Mouse (Mus musculus) hindbrain, embryonic 10.5 days (tissue): ENCODE measurements around the gene Sp9. TPM values are rescaled to one million over a fixed set of nuclear protein-coding genes. Genes with fewer than 3 reads are reported as not detected.

ENCODE experiments used
- DNase-seq: peaks from one replicate; pipeline ENCODE4 v3.0.0-alpha.2; 2017; ENCODE audit warnings: low spot score
- H3K27ac ChIP-seq: fragments of 300-500 bp; sonication (generic); 2 replicates; pipeline ENCODE4 v1.5.1; 2016; ENCODE audit warnings: mild to moderate bottlenecking, moderate library complexity
- H3K27me3 ChIP-seq: fragments of 300-500 bp; sonication (generic); 2 replicates; pipeline ENCODE4 v1.6.1; 2016; ENCODE audit warnings: mild to moderate bottlenecking; ENCODE audit not compliant: poor library complexity, insufficient read depth, severe bottlenecking
- H3K36me3 ChIP-seq: fragments of 300-500 bp; sonication (generic); 2 replicates; pipeline ENCODE4 v1.6.1; 2016; ENCODE audit warnings: mild to moderate bottlenecking, moderate library complexity
- H3K4me1 ChIP-seq: fragments of 300-500 bp; sonication (generic); replicated peaks from 2 replicates; pipeline ENCODE4 v1.6.1; 2016; ENCODE audit warnings: mild to moderate bottlenecking
- H3K4me3 ChIP-seq: fragments of 300-500 bp; sonication (generic); 2 replicates; pipeline ENCODE4 v1.5.1; 2016; ENCODE audit warnings: mild to moderate bottlenecking, moderate library complexity
- H3K9me3 ChIP-seq: fragments of 300-500 bp; sonication (generic); 2 replicates; pipeline ENCODE4 v1.6.1; 2016; ENCODE audit warnings: mild to moderate bottlenecking, moderate library complexity
- WGBS: fragments of 180-500 bp; shearing (Covaris S2); methylation state at CpG from one replicate; pipeline ENCODE4 v1.1.7; 2016; 5-methylcytosine and 5-hydroxymethylcytosine counted together
- polyA plus RNA-seq: library from polyadenylated mRNA; unstranded; fragments of >200 nt; fragmentation: Nextera tagmentation; extraction: Ambion mirVana; gene quantifications from 2 replicates; pipeline ENCODE4 v1.2.1, GENCODE M21; 2016

The Sp9 gene
- 1.9 and 2.3 TPM in 2 replicates for polyA plus RNA-seq

DNA sequence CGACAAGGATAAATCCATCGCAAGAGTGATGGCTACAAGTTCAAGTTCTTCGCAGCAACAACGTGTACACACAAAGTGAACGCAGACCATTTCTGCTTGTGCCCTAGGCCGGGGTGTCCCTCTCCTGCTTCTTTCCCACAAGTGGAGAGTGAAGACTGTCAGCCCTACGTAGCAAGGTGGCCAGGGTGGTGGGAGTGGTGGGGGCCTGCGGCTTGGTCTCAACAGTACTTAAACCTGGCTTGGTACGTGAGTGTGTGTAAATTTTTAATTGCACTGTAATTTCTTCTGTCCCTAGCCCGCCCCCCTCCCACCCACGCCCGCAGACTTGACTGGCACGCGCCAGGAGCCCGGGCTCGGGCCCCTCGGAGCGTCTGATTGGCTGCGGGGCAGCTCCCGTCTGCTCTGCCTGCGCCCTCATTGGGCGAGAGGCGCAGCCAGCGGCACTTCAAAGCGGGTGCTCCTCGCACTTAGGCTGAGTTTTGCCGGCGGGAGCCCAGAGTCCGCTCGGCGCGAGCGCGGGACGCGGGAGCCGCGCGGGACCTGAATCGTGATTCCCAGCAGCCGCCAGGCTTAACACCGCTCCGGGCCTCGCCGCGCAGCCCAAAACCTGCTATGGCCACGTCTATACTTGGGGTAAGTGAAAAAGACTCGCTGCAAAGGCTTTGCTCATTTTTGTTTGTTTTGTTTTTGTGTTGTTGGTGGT lies at the start of gene Sp9:
Gene Sp9, plus strand, starts transcription at position 467 of the 703 bp plus-strand sequence.
- peaks cover 16% of the 10 kb centered on the region for H3K36me3 ChIP-seq
- peaks cover 66% of the 10 kb centered on the region for H3K4me1 ChIP-seq
- peak within 1 kb of the TSS; percentile 93 for H3K27ac ChIP-seq
- H3K9me3 ChIP-seq: no peaks in the 10 kb centered on the region
- peaks cover 93% of the 10 kb centered on the region for H3K27me3 ChIP-seq
- H3K4me3 ChIP-seq: peak within 1 kb of the TSS; percentile 70
- under 1% methylated on average over 48 of the region's 48 CpGs for WGBS
- peak; percentile 90 for DNase-seq

GRCm38 (mm10) chr2:73231081-73231480 lies 40.6 kb upstream of the Sp9 start:
- Histone ChIP-seq H3K4me3 (no peak overlapping the region), H3K9me3 (no peaks in the 10 kb centered on the region), H3K27ac (no peak overlapping the region), H3K4me1 (no peaks in the 10 kb centered on the region), H3K36me3 (no peaks in the 10 kb centered on the region), H3K27me3 (no peaks in the 10 kb centered on the region)
- WGBS: 71% methylated on average over 3 of the region's 3 CpGs
- no peak for DNase-seq

GRCm38 (mm10) chr2:73241299-73241698 lies 30.4 kb upstream of the Sp9 start:
- H3K36me3 ChIP-seq: no peaks in the 10 kb centered on the region
- H3K9me3 ChIP-seq: no peaks in the 10 kb centered on the region
- no peak overlapping the region for H3K27ac ChIP-seq
- 87% methylated on average over 4 of the region's 4 CpGs for WGBS
- no peak overlapping the region for H3K4me3 ChIP-seq
- DNase-seq: no peak
- H3K4me1 ChIP-seq: no peaks in the 10 kb centered on the region
- no peaks in the 10 kb centered on the region for H3K27me3 ChIP-seq

DNA sequence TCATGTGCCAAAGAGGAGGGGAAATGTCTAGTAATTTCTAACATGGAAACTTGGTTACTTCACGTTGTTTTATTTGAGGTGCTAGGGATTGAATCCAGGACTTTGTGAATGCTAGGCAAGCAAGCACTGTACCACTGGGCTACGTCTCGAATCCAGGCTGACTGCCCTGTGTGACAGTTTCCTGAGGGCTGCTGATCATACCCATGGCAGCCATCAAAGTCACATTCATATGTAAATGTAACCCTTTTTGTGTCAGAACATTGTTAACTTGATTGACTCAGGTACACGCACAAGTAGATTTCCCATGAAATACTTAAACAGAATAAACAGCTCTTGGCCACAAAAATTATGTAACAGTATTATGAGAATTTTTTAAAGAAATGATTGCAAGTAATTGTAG lies 23.0 kb upstream of the Sp9 start:
- Histone ChIP-seq H3K9me3 (no peaks in the 10 kb centered on the region), H3K27ac (no peak overlapping the region), H3K36me3 (no peaks in the 10 kb centered on the region), H3K4me1 (no peaks in the 10 kb centered on the region), H3K27me3 (no peaks in the 10 kb centered on the region), H3K4me3 (no peak overlapping the region)
- 58% methylated on average over 4 of the region's 4 CpGs for WGBS
- DNase-seq: no peak

DNA sequence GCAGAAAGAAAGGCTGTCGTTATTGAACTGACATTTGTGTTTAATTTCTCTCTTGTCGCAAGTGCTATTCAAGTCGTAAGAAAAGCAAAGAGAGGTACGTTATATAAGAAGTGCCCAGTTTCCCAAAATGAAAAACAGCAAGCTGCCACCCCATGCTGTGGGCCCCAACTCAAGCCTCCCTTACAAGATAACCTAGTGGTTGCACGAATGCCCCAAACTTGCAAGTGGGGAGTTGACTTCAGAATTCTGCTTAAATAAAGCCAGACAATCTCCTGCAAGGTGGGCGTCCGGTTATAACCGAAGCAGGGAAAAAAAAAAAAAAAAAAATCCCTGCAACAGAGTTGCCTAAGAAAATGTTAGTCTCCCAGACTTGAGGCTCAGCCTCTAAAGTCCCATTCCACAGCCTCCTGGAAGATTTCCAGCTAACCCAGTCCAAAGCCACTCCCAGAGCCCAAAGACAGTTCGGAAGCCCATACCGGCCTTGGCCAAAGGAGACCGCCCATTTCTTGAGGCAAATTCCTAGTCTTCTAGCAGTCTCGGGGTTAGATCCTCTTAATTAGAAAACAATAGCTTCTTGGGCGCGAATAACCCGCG lies 8.5 kb upstream of the Sp9 start:
- DNase-seq: peak; percentile 42

DNA sequence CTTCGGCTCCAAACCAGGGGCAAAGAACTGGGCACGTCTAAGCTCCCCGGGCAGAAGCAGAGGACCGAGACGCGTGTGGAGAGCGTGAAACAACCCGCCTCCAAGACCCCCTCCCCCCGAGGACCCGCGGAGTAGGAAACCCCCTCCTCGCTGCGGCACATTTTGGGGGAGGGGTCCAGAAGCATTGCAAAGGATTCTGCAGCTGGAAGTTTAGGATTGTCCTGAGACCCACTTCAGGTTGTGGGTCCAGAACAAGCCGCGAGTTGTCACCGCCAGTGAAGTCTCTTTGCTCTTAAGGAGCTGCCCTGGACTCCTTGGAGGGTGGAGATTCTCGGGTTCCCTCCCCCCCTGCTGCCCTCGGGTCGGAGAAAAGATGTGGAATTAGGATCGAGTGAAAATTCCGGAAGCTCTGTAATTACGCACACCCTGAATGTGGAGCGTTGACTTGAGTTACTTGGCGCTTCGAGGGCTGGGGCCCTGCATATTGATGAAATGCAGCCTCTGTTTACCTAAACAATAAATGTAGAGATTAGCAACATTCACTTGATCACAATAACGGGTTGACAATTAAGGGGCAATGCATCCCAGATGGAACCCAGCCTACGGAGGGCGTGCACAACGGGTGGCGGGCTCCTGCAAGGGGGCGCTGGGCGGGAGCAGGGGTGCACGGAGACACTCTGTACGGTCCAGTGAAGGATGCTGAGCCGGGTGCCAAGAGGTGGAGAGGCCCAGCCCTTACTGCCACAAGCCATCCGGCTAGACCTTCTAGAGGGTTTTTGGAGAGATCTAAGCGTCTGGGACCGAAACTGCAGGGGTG lies 7.7 kb upstream of the Sp9 start:
- peak; percentile 65 for DNase-seq
- peak overlapping the region; percentile 50; the same call in 1 of the 2 replicates for H3K27ac ChIP-seq
- H3K9me3 ChIP-seq: peaks cover 3% of the 10 kb centered on the region; the same call in 1 of the 2 replicates
- 1% methylated on average over 38 of the region's 38 CpGs for WGBS
- H3K4me1 ChIP-seq: peaks cover 48% of the 10 kb centered on the region
- H3K27me3 ChIP-seq: peaks cover 74% of the 10 kb centered on the region
- H3K36me3 ChIP-seq: no peaks in the 10 kb centered on the region
- peak overlapping the region; percentile 55 for H3K4me3 ChIP-seq

More for the DNA sequence above, 8.5 kb upstream of the Sp9 start:
- Histone ChIP-seq H3K27ac (peak overlapping the region; percentile 50; the same call in 1 of the 2 replicates), H3K4me1 (peaks cover 42% of the 10 kb centered on the region), H3K27me3 (peaks cover 67% of the 10 kb centered on the region), H3K9me3 (peaks cover 3% of the 10 kb centered on the region; the same call in 1 of the 2 replicates), H3K4me3 (peak overlapping the region; percentile 55), H3K36me3 (no peaks in the 10 kb centered on the region)
- WGBS: 3% methylated on average over 16 of the region's 16 CpGs

- Histone ChIP-seq H3K36me3 (no peaks in the 10 kb centered on the region), H3K27me3 (peaks cover 81% of the 10 kb centered on the region), H3K9me3 (peaks cover 3% of the 10 kb centered on the region; the same call in 1 of the 2 replicates), H3K27ac (no peak overlapping the region), H3K4me1 (peaks cover 55% of the 10 kb centered on the region), H3K4me3 (peak overlapping the region; percentile 55)
- WGBS: 4% methylated on average over 11 of the region's 11 CpGs
- peak; percentile 27 for DNase-seq
These were observed 7.0 kb upstream of the Sp9 start for GRCm38 (mm10) chr2:73264611-73265195.

- WGBS: 8% methylated on average over 5 of the region's 5 CpGs
- peak; percentile 29 for DNase-seq
- H3K4me3 ChIP-seq: no peak overlapping the region
- no peak overlapping the region for H3K27ac ChIP-seq
- peaks cover 68% of the 10 kb centered on the region for H3K4me1 ChIP-seq
- H3K27me3 ChIP-seq: peaks cover 94% of the 10 kb centered on the region
- H3K36me3 ChIP-seq: no peaks in the 10 kb centered on the region
- H3K9me3 ChIP-seq: peaks cover 2% of the 10 kb centered on the region; the same call in 1 of the 2 replicates
These were observed 5.7 kb upstream of the Sp9 start for GRCm38 (mm10) chr2:73266011-73266410.

GRCm38 (mm10) chr2:73266623-73267022 lies 5.1 kb upstream of the Sp9 start:
- WGBS: 55% methylated on average over 1 of the region's 1 CpGs
- Histone ChIP-seq H3K9me3 (no peaks in the 10 kb centered on the region), H3K27me3 (peaks cover 99% of the 10 kb centered on the region), H3K4me3 (no peak overlapping the region), H3K36me3 (no peaks in the 10 kb centered on the region), H3K4me1 (peaks cover 74% of the 10 kb centered on the region), H3K27ac (no peak overlapping the region)
- DNase-seq: no peak

DNA sequence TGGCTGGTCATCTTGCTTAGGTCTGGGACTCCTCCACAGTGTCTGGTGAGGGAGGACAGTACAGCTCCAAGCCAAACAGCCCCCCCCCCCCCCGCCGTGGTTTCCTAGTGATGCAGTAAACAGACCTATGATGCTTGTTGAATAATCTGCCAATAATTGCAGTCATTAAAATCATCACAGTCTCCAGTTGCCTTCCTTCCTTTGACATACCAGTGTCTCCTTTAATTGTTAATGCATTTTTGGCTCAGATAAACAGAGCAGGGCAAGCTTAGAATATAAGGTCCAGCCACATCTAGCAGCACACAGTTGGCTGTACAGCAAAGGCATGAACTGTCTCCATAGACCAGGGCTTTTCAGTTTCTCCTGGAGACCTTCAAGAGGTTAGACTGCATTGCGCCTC lies 4.5 kb upstream of the Sp9 start:
- no peak overlapping the region for H3K4me3 ChIP-seq
- peaks cover 99% of the 10 kb centered on the region for H3K27me3 ChIP-seq
- no peak for DNase-seq
- no peak overlapping the region for H3K27ac ChIP-seq
- peaks cover 78% of the 10 kb centered on the region for H3K4me1 ChIP-seq
- 17% methylated on average over 3 of the region's 3 CpGs for WGBS
- no peaks in the 10 kb centered on the region for H3K36me3 ChIP-seq
- H3K9me3 ChIP-seq: no peaks in the 10 kb centered on the region

DNA sequence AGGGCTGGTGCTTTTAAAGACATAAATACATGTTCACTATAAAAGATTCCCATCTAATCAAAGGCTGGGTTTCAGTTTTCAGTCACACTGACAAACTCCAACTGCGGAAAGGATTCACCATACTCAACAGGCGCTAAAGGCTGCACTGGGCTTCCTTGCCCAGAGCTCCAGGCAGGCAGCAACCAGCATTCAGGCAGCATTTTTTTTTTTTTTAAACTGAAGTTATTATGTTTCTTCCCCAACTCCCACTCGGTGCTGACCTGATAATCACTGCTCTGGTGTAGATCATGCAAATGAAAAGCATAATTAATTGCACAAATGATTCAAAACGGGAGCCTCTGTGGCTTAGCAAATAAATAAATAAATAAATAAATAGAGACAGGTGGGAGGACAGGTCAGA lies 3.9 kb upstream of the Sp9 start:
- 3% methylated on average over 4 of the region's 4 CpGs for WGBS
- H3K27ac ChIP-seq: no peak overlapping the region
- DNase-seq: no peak
- H3K9me3 ChIP-seq: no peaks in the 10 kb centered on the region
- H3K4me3 ChIP-seq: peak overlapping the region; percentile 22
- no peaks in the 10 kb centered on the region for H3K36me3 ChIP-seq
- peaks cover 82% of the 10 kb centered on the region for H3K4me1 ChIP-seq
- H3K27me3 ChIP-seq: peaks cover 99% of the 10 kb centered on the region

- peaks cover 99% of the 10 kb centered on the region for H3K27me3 ChIP-seq
These were observed 3.4 kb upstream of the Sp9 start for GRCm38 (mm10) chr2:73268281-73268680.

More at GRCm38 (mm10) chr2:73268281-73268680, 3.4 kb upstream of the Sp9 start:
- Histone ChIP-seq H3K9me3 (no peaks in the 10 kb centered on the region), H3K4me3 (peak overlapping the region; percentile 22), H3K27ac (no peak overlapping the region), H3K4me1 (peaks cover 82% of the 10 kb centered on the region), H3K36me3 (peaks cover 1% of the 10 kb centered on the region; the same call in 1 of the 2 replicates)
- peak; percentile 46 for DNase-seq
- 1% methylated on average over 12 of the region's 12 CpGs for WGBS
